In the genomic region with DNA sequence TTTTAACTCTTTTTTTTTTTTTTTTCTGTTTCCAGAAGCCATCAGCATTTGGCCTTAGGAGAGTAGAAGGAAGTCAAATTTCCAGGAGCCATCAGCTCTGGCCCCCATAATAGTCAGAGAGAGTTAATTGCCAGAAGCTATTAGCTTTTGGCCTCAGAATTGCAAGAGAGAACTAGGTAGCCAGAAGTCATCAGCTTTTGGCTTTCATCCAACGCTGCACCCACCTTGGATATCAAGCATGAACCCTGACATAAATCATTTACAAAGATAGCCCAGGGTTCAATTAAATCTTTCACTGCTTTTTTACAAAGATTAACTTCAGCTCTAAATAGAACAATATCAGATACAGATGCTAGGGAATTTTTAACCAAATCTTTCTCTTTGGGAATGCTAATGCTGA, we compare ENCODE assay signal across 13 mouse cellular contexts. TPM values are rescaled to one million over a fixed set of nuclear protein-coding genes. Genes with fewer than 3 reads are reported as not detected.
"Had no signal": no experiment of that assay in that cellular context is flagged by ENCODE, and none has a peak within 500 bp of the region (broad histone marks: within the 10 kb centered on the region; RNA-seq: fewer than 3 reads in every experiment).

No protein-coding gene starts in this region.

- H3K27ac ChIP-seq: hindbrain, embryonic 15.5 days; limb, embryonic 13.5 days; macrophage; midbrain, embryonic 12.5 days had no signal

- H3K36me3 ChIP-seq: hindbrain, embryonic 15.5 days; limb, embryonic 13.5 days; midbrain, embryonic 12.5 days had no signal

- DNase-seq: left cerebral cortex, postnatal 4 days; lung, embryonic 14.5 days; lung, postnatal 10 days; right cerebral cortex, adult 18-20 months; right cerebral cortex, postnatal 25 days; thymus, adult 18-20 months; thymus, postnatal 25 days had no signal

- H3K27me3 ChIP-seq: hindbrain, embryonic 15.5 days; limb, embryonic 13.5 days; midbrain, embryonic 12.5 days had no signal

- H3K9me3 ChIP-seq: hindbrain, embryonic 15.5 days; midbrain, embryonic 12.5 days had no signal

- H3K4me3 ChIP-seq: hindbrain, embryonic 15.5 days; limb, embryonic 13.5 days; megakaryocyte, embryonic 14.5 days; midbrain, embryonic 12.5 days had no signal

- H3K4me2 ChIP-seq: hindbrain, embryonic 15.5 days; limb, embryonic 13.5 days; lung, embryonic 14.5 days; midbrain, embryonic 12.5 days had no signal

- H3K9ac ChIP-seq: hindbrain, embryonic 15.5 days; limb, embryonic 13.5 days; lung, embryonic 14.5 days; midbrain, embryonic 12.5 days had no signal

- ATAC-seq: intestine, embryonic 16.5 days had no signal

- H3K4me1 ChIP-seq: hindbrain, embryonic 15.5 days; limb, embryonic 13.5 days; midbrain, embryonic 12.5 days had no signal

RNA-seq across cellular contexts. Expression of gene Myl9, which starts 23.3 kb away (rescaled TPM):
- polyA plus RNA-seq: macrophage had no signal
